Mouse (Mus musculus): ENCODE data around the gene Zfp65.
"Not testable (repeated sequence)": the region's sequence is repeated elsewhere in the genome, so short reads cannot be mapped to it uniquely, and the experiment has no call there.

Zfp65 gene

GRCm38 (mm10) chr13:67728641-67729318 lies at the start of gene Zfp65:
Zfp65 (minus strand) TSS chr13:67729173.
- DNase-seq, result peak; percentile 69

- no peak for DNase-seq
These were observed 34.2 kb upstream of the Zfp65 start for GRCm38 (mm10) chr13:67763031-67763768.

GRCm38 (mm10) chr13:67759966-67760365 lies 31.0 kb upstream of the Zfp65 start:
- no peak for DNase-seq

- no peak for DNase-seq
These were observed 26.8 kb upstream of the Zfp65 start for GRCm38 (mm10) chr13:67755761-67756160.

- DNase-seq, result peak; percentile 67
These were observed 25.6 kb upstream of the Zfp65 start, which contains the start of gene Zfp85 for GRCm38 (mm10) chr13:67754333-67755306. Zfp85 (minus strand) TSS chr13:67755228.

GRCm38 (mm10) chr13:67743896-67744295 lies 14.9 kb upstream of the Zfp65 start:
- no peak for DNase-seq

GRCm38 (mm10) chr13:67742941-67743340 lies 14.0 kb upstream of the Zfp65 start:
- DNase-seq, result no peak

- not testable (repeated sequence) for DNase-seq
These were observed 5.4 kb upstream of the Zfp65 start for GRCm38 (mm10) chr13:67734391-67734790.

- DNase-seq, result not testable (repeated sequence)
These were observed 468 bp upstream of the Zfp65 start for GRCm38 (mm10) chr13:67729441-67729840.

GRCm38 (mm10) chr13:67728106-67728505 lies 867 bp downstream of the Zfp65 start:
- no peak for DNase-seq

GRCm38 (mm10) chr13:67725331-67725730 lies 3.6 kb downstream of the Zfp65 start:
- not testable (repeated sequence) for DNase-seq

- peak; percentile 89 for DNase-seq
These were observed 5.0 kb downstream of the Zfp65 start for GRCm38 (mm10) chr13:67723848-67724479.

- no peak for DNase-seq
These were observed 42.0 kb downstream of the Zfp65 start, which contains the start of gene Zfp738 for GRCm38 (mm10) chr13:67686971-67687370. Zfp738 (minus strand) TSS chr13:67687071.

GRCm38 (mm10) chr13:67683841-67684240 lies 45.1 kb downstream of the Zfp65 start:
- not testable (repeated sequence) for DNase-seq

- DNase-seq, result peak; percentile 86
These were observed 45.8 kb downstream of the Zfp65 start for GRCm38 (mm10) chr13:67682959-67683735.

GRCm38 (mm10) chr13:67674902-67675301 lies 54.1 kb downstream of the Zfp65 start:
- DNase-seq, result no peak

Data from cerebellum, adult 11-12 months (tissue).